Mouse (Mus musculus): ENCODE data around the gene Dnah2.

The Dnah2 gene

DNA sequence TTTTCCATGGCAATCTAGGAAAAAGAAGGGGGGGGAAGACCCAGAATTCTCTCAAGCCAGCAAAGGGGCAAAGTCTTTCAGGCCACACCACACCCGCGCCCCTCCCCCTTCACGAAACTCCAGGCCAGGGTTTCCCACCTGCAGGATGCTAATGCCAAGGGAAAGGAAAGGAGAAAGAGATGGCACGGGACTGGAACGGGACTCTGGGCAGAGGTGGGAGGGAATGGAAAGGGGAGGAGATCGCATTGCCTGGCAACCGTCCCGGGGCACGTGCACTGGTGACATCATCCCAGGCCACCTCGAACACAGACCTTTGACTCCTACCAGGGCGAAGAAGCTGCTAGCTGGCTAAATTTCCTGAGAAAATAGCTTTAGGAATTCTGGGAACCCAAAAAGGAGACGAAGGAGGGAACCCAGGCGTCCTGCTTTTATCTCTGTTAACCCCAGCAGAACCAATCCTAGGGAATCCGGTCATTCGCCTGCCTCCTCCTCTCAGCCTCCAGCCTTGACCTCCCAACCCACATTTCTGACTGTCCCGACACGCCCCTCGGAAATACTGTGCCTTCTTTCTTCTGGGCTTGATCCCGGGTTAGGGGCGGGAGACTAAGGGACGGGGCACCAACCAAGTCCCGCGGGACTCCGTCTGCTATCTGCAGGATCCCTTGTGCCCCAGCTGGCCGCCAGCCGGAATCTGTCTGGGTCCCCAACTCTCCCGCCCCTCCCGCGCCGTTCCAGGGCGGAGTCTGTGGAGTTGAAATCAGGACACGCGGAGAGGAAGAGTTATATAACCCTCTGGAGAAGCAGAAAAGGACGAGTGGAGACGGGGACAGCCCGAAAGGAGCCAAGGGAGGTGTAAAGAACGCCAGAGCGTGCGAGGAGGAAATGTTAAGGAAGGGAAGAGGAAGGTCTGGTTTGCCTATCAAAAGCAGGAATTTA is 131.2 kb downstream of the Dnah2 start:
- peak; percentile 97 to 98 for DNase-seq

DNA sequence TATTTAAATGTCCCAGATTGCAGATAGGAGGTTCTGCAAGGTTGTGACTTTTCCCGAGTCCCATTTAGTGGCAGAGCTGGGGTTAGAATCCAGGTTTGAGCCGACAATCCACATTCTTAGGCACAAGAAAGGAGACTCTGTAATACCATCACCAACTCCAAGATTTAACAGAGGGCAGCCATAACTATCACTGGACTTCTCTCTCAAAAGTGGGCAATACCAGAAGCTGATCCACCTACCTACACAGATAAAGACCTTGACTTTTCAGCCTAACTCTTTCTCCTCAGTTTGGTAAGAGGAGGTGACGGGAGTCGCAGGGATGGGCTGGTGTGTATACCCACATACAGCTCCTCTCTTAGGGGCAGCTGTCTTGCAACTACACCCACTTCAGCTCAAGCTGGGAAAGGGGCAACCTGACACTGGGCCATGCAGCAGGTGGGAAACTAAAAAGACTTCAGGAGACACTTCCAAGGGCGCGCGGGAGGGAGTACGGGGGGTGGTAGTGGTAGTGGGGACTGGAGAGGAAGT is 131.9 kb downstream of the Dnah2 start:
- no peak for DNase-seq

DNA sequence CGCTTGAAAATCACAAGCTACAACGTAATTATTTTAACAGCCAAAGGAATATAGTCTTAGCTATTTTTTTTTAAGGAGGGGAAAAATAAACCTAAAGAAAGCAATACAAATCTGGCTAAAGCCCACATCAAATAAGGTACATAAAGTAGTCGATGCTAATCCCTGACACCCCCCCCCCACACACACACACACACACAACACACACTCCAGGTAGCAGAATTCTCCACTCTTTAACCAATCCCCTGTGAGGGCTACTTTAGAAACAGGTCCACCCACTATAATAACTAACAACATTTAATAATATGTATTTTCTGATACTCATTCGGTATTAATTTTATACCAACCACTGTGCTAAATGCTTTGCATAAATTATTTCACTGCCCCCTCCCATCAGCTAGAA is 132.4 kb downstream of the Dnah2 start:
- no peak for DNase-seq

DNA sequence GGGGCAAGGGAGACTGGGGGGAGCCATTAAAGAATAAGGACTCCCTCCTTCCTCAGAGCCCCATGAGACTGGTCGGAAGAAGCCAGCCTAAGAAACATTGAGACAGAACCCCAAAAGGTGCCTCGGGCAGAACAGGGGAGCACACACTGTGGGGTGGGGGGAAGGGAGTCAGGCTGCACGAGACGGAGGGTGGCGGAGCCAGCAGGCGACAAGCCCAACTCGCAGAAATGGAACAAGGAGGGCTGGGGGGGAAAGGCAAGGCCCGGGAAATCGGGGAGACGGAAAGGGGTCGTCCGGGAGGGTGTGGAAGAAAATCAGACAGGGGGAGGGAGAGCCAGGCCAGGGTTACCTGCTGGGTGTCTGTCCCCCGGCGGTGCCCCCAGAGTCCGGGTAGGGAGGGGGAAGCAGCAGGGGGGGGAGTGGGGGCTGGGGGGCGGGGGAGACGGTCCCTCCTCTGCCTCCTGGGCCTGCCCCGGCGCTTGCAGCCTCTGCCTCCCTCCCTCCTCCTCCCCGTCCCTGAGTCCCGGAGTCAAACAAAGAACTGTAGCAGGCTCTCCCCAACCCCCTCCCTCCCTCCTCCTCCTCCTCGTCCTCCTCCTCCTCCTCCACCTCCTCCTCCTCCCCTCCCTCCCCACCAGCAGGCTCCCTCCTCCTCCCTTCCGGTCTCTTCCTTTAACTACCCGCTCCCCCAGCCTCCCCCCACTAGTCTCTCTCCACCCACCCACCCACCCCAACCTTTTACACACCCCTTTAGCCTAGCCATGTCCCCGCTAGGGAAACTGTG is 133.1 kb downstream of the Dnah2 start:
- DNase-seq: peak; percentile 69 to 85

DNA sequence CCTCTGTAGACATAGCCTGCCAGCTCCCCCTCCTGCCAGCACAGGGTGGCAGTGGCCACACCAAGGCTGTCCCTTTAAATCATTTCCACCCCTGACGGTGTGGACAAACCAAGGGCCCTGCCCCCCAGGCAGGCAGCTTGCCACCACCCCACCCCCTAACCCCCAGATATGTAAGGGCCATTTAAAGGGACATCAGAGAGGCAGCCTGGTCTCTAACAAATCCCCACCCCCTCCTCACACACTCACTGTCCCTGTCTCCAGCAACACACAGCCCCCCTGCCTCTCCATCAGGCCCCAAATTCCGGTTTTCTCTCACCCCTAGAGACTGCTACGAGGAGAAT is 133.6 kb downstream of the Dnah2 start:
- peak; percentile 73 to 83 for DNase-seq

DNA sequence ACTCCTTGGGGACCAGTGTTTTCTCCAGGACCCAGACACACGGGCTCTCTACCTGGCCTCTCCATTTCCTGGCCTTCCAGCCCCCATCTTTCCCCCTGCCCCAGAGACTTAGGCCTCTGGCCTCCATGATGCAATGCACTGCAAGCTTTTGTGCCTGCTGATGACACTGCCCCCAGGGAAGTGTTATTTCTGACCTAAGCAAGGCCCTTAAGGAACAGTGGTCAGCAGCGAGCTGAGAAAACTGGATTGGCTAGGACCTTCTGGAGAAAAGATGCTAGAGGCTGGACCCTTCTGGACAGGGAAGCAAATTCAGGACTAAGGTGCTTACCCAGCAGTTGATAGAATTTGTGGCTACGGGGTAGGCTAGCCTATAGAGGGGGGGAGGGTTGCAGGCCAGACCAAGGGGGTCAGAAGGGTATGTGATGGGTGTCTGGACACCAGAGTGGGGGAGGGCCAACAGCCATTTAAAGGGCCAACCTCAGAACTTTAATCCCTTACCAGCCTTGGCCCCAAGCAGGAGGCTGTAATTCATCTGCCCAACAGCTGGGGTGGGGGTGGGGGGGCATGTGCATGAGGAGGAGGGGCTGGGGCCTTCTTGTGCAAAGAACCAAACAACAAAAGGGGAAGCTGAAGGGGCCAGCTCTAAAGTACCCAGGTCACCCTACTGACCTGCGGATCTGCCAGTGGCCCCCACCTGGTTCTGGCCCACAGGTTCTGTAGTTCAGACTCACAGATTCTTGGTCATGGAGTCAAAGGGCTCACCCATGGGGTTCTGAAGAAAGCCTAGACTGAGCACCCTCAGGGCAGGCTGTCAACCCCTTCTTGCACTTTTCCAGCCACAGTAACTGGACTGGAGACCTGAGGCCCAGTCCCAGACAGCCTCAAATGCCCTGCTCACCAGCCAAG is 134.2 kb downstream of the Dnah2 start:
- peak in 1 of 2 experiments; percentile 41 for DNase-seq

DNA sequence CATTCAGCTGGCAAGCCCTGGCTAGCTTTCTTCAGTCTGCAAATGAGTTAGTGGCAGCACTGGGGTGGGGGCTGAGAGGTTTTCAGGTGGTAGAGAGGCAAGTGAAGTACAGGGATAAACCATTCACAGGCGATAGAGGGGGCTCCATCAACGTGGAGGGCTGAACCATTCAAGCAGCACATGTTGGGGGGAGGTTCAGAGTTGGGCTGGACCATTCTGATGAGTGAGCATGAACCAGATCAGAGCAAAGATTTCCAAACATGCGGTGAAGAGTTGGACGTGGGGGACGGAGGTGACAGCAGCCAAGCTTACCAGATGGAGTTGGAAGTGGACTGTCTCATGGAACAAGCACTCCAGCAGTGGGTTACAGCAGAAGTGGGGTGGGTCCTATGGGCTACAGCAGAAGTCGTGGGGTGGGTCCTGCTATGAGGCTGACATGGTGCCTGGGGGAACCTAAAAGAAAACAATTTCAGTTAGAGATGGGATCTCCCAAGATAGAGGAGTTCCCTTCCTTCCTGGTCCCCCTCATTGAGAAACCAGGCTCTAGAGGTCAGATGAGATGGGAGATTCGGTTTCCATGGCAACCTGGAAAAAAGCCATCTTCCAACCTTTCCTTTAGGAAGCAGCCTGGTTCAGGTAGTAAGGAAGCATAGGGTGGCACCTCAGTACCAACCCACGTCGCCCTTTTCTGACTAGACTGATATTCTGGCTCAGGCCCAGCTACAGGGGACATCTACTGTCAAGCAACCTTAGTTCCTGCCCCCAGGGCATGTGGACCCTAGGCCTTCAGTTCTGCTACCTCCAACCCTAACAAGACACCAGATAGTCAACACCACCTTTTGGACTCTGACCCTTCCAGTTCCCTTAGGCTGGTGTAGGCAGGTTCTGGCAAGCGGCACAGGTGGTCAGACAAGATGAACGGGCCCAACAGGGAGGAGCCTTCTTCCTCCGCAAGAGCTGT is 135.4 kb downstream of the Dnah2 start, which contains the start of gene Kdm6b:
Gene Kdm6b, minus strand, starts transcription at position 455 of the 961 bp plus-strand sequence.
- DNase-seq: peak; percentile 39 to 65

DNA sequence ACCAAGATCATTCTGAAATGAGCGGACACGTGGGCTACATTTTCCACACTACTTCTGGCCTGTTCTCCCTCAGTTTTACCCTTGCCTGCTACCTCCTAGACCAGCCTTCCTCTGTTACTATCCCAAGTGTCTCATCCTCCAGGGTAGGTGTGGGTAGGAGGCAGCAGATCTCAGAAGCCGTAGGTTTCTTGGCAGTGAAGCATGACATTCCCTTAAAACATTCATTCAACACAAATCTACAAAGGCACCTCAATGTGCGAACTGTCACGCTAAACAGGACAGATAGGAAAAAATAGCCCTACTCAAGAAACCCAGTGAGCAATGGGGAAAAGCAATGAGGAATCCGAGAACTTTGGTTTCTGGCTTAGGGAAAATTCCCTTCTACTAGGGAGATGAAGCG is 136.4 kb downstream of the Dnah2 start:
- DNase-seq: no peak

DNA sequence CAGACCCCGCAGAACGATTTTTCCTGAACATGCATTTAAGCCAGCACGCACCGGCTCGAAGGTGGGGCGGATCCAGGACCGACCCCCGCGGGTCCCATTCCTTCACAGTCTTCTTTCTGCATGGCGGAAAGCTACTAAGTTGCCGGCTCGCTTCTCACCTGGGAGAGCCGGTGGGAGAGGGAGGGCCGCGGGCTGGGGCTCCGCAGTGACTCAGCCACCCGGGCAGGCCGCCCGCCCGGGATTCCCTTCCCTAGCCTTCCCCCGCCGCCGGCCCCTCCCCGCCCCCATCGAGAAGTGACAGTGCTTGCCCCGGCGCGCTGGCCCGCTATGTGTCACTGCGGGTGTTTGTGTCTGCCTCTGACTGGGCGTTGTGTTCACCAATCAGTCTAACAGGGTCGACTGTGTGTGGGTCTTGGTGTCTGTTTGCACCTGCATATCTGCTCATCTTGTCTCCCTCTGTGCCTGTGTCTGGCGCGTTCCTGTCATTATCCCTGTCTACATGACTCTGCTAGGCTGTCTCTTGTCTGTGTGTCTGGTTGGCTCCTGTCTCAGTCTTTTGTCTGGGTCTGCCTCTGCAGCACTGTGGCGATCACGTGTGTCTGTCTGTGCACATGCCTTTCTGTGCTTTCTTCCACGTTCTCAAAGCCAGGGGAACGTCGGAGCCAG is 137.2 kb downstream of the Dnah2 start:
- DNase-seq: peak; percentile 79 to 87

DNA sequence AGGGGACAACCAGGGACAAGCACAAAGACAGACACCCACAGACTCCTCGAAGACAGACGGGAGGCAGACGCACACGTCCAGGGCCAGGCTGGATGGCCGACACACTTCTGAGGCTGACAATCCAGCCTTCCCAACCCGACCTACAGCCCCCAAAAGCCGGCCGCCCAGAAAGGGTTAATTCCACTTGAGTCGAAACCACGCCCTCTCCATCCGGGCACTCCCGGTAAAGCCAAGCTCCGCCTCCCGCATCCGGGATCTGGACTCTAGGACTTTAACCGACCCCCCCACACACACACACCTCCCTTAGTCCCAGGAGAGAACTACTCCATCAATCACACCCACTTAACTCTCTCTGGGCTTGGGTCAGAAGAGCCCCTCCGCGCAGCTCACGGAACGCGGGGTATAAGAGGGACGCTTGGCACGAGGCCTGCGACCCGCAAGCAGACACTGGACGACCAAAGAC is 137.8 kb downstream of the Dnah2 start:
- DNase-seq: peak; percentile 99

DNA sequence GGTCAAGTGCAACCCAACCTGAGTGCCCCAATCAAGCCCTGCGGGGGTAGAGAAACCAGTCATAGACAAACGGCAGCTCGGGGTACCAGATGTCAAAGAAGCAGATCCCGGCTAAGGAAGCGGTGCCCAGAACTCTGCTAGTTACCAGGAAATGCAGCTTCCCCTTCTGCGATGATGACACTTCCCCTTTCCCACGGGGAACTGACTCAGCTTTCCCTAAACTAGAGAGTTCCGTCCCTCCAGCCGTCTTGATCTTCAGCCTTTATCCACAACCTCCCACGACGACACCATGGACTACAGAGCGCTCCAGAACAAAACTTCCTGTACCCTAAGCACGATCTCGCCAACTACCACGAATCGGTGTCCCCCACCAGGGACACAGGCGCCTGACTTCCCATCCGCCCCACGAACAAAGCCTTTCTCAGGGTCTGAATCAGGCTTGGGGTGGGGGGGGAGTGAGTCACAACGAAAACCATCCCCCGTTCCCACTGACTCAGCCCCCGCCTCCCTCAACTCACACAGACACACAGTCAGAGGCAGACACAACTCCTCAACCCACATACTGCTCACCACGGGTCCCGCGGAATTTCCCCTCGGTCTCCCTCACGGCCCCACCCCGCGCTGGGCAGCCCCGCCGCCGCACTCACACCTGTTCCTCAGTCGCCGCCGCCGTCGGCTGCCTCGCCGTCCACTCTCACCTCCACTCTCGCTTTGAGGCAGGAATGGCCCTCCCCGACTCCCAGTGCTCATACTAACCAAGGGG is 138.4 kb downstream of the Dnah2 start:
- peak; percentile 66 to 79 for DNase-seq

DNA sequence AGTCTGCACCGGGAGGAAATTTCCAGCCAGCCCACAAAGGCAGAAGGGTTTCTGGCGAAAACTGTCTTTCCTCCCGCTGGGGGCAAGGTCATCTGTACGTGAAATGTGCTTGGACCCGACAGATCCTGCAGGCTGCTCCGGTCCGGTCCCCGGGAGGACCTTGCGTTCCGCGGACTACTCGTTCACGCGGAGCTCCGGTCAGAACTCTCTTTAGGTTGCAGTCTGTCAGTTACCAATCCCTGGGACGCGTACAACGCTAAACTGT is 138.9 kb downstream of the Dnah2 start:
- no peak for DNase-seq

DNA sequence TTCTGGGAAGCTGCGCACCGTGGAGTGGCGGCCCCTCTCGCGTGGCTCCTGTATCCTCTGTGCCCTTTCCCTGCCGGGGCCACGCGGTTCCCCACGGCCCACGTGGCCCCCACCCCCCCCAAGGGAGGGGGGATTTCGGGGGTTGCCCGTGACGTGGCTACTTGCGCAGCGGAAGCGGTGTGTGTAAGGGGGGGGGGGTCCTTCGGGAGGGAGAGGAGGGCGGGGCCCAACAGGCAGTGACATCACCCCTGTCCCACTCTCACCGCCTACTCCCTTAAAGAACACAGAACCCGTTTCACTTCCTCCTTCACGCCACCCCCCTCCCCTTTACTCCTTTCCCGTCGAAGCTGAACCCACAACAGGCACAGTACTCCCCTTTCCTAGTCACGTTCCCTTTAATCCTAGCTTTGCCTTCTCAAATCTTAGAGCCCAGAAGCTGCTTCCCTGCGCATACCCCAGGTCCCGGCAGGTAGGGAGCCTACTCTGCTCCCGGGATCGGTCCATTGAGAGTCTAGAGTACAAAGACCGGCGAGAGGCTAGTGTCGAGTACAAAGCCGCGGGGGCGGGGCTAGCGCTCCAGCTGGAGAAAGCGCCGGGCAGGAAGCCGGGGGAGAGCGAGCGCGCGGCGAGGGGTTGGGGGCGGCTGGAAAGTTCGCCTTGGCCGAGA is 139.4 kb downstream of the Dnah2 start:
- peak; percentile 94 to 96 for DNase-seq

DNA sequence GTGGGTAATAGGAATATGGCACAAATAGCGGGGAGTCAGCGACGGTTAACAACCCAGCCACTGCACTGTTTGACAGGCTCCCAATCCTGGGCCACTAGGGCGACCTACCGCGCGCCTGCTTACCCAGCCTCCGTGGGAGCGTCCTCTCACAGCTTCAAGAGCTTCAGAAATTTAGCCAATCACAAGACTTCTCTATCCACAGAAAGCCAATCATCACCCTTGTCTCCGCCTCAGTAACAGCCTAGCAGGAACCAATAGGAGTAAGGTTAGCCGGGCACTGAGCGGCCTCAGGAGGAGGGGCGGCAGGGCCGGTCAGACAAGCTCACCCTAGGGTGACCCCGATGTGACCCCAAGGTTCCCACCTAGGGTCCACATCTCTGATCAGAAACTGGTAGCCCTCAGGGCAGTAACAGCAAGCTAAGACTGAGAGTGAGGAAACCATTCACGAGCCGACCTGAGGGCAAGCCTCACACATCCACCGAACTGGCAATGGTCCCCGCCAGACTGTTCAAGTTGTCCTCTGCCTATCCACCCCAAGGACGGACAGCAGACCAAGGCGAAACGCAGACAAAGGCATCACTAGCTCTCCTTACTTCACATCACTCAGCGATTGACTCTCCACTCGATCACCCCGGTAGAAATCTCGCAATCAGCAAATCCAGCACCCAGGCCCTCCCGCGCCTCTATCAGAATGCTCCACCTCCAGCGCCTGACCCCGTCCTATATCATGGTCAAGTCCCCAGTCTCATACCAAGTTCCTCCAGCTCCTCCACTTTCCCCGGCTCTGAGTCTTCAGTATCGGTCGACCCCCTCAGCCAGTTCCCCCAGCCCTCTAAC is 140.2 kb downstream of the Dnah2 start:
- DNase-seq: peak; percentile 77 to 86

DNA sequence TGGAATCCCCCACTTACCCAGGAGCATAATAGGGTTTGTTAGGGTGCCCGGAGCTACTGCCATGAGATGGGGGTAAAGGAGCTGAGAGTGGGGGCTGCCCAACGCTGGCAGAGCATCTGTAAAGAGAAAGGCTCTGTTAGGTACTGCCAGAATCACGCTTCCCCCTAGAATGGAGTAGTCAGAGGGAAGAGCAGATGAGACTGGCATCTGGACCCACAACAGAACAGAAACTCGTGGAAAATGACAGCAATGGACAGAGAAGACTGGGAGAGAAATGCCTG is 141.2 kb downstream of the Dnah2 start:
- DNase-seq: no peak

DNA sequence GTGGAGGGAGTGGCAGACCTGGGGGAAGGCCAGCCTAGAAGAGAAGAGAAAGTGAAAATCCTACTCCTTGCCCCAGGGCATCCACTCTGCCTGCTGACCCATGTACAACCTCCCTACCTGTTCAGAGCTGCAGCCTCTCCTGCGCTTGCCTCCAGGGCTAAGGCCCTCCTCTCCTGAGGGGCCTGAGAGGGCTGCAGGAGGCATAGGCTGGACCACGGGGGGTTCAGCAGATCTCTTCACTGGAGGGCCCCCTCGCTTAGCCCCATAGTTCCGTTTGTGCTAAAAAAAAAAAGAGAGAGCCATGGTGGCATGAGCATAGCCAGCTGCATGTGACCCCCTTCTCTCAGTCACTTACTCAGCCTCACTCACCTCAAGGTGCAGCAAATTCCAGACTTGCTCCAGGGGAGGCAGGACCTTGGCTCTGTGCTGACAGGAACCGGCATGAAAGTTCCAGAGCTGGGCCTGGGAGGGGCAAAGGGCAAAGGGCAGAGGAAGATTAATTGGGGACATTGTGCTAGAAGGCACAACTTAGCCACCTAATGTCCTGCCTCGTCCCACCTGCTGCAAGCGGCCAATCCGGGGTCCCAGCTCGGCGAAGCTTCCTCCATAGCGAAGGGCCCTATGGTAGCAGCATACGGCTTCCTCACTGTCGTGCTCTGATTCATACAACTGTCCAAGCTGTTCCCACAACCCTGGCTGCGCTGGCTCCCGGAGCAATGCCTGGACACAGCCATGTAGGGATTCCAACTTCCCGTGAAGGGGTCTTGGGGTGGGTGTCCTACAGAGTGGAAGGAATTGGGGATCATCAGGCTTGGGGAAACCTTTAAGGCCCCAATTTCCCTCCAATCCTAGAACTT is 141.8 kb downstream of the Dnah2 start:
- DNase-seq: peak in 1 of 2 experiments; percentile 13

DNA sequence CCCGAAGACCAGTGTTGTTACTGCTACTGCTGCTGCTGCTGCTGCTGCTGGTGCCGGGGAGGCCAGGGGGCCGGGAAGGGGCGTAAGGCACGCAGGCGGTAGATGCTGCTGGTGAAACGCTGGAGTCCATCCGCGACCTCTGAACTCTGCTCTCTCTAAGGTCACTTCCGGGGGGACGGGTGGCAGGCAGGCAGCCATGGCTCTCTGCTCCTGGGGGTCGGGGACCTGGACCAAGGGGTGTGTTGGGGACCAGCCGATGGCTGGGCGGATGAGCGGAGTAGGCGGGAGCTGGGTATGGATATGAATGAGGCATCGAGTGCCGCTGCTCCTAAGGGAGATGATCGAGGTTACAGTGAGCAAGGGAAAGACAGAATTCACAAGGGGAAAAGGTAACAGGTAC is 142.6 kb downstream of the Dnah2 start:
- no peak for DNase-seq

All from kidney, postnatal 4 days (tissue).